Mouse (Mus musculus): ENCODE data around the gene Ube2v1. TPM values are rescaled to one million over a fixed set of nuclear protein-coding genes. Genes with fewer than 3 reads are reported as not detected.

Ube2v1 gene
- polyA plus RNA-seq, 1 experiment = 21.6 TPM

DNA sequence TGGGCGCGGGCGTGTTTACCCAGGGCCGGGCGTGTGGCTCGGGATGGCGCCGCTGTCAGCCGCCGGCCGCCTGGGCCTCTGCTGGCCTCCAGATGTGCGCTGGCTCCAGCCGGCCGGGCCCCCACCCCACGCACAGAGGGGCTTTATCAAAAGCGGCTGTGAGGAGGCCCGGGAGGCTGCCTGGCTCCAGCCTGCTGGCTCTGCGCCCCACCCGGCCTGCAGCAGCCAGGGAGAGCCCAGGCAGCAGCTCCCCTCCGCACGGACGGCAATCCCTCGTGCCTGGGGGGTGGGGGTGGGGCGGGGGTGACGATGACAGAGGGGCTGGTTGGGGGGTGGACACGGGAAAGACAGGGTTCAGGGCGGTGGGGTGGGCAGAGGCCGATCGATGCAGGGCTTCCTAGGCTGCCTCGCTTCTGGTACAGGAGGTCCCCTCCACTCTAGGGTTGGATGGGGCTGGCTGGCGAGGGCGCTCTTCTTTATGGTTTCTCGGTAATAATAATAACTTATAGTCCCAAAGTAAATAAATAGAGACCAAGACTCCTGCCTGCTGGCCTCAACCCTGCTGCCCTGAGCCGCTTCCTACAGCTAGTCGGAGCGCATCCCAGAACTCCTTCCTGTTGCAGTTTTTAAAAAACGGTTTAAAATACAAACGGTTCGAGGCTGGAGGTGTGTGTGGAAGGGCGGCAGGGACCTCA, 34.3 kb downstream of the Ube2v1 start:
- Histone ChIP-seq H3K36me3 (ENCODE audit: control insufficient read depth, insufficient read depth, low read length) (no peaks in the 10 kb centered on the region), H3K4me3 (ENCODE audit: control insufficient read depth, low read depth, low read length) (peak overlapping the region; percentile 37), H3K4me1 (ENCODE audit: control insufficient read depth, insufficient read depth, low read length) (peaks cover 14% of the 10 kb centered on the region), H3K27ac (ENCODE audit: control insufficient read depth, insufficient read depth, low read depth, low read length) (peak overlapping the region; percentile 24; the same call in 1 of the 2 replicates), H3K27me3 (ENCODE audit: control insufficient read depth, insufficient read depth, low read length) (peaks cover 2% of the 10 kb centered on the region; the same call in 1 of the 2 replicates)
- TF ChIP-seq POLR2A (IDR thresholded peaks at IDR 0.05; ENCODE audit: control insufficient read depth, low read depth, low read length) (no peak), CTCF (IDR thresholded peaks at IDR 0.05; ENCODE audit: control insufficient read depth, insufficient read depth, insufficient replicate concordance, low read depth, low read length) (no peak)

DNA sequence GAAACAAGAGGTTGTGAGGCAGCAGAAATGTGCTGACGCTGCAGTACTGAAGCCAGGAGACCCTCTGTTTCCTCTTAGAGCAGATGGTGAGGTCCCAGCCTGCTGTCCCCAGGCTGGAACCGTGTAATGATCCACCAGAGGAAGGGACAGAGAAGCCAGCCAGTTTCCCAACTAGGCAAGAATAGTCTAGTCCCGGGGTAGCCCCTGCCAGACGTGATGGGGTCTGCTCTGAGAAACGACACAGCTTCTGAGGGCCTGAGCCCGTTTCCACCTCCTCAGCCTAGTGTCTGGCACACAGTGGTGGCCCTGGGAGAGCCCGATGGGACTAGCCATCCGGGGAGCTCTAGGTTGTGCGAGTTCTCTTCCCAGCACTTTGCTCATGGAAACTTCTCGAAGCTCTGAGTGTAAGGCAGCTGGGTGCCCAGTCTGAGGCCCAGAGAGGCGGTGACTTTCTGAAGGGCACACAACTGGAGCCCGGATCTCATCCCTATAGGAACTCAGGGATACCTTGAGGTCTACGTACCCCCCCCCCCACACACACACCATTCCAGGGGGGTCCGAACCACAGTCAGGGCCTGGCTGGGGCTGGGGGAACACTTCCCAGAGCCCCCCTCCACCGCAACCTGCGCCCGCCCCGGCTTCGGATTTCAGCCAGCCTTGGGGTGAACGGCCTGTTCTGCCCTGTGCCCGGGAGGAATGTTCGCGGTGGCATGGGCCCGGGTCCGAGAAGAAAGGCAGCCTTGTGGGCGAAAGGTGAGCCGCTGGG, 35.0 kb downstream of the Ube2v1 start:
- peaks cover 14% of the 10 kb centered on the region for H3K4me1 ChIP-seq (ENCODE audit: control insufficient read depth, insufficient read depth, low read length)
- H3K27me3 ChIP-seq (ENCODE audit: control insufficient read depth, insufficient read depth, low read length) = peaks cover 2% of the 10 kb centered on the region; the same call in 1 of the 2 replicates
- no peaks in the 10 kb centered on the region for H3K36me3 ChIP-seq (ENCODE audit: control insufficient read depth, insufficient read depth, low read length)
- H3K27ac ChIP-seq (ENCODE audit: control insufficient read depth, insufficient read depth, low read depth, low read length) = peak overlapping the region; percentile 24; the same call in 1 of the 2 replicates
- H3K4me3 ChIP-seq (ENCODE audit: control insufficient read depth, low read depth, low read length) = peak overlapping the region; percentile 37
- no peak for TF ChIP-seq POLR2A (IDR thresholded peaks at IDR 0.05; ENCODE audit: control insufficient read depth, low read depth, low read length)
- TF ChIP-seq CTCF (IDR thresholded peaks at IDR 0.05; ENCODE audit: control insufficient read depth, insufficient read depth, insufficient replicate concordance, low read depth, low read length) = no peak

DNA sequence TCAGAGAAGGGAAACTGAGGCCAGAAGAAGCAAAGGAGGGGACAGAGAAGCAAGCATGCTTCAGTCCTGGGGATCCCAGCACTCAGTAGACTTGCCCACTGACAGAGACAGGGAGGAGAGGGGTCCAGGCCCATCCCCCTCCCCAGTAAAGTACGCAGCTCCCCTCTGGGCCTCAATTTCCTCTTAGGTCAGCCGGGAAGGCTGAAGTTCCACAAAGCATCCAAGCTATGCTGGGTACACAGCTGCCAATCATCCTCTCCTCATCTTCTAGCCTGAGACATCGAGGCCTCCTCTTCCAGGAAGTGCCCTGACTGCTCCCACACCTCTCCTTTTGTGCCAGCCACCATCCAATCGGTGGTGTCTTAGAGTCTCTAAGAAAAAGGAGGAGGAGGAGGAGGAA, 35.6 kb downstream of the Ube2v1 start:
- H3K27me3 ChIP-seq (ENCODE audit: control insufficient read depth, insufficient read depth, low read length) = peaks cover 2% of the 10 kb centered on the region; the same call in 1 of the 2 replicates
- H3K4me1 ChIP-seq (ENCODE audit: control insufficient read depth, insufficient read depth, low read length) = peaks cover 14% of the 10 kb centered on the region
- H3K4me3 ChIP-seq (ENCODE audit: control insufficient read depth, low read depth, low read length) = no peak overlapping the region
- H3K27ac ChIP-seq (ENCODE audit: control insufficient read depth, insufficient read depth, low read depth, low read length) = peak overlapping the region; percentile 19
- no peaks in the 10 kb centered on the region for H3K36me3 ChIP-seq (ENCODE audit: control insufficient read depth, insufficient read depth, low read length)
- TF ChIP-seq POLR2A (IDR thresholded peaks at IDR 0.05; ENCODE audit: control insufficient read depth, low read depth, low read length) (no peak), CTCF (IDR thresholded peaks at IDR 0.05; ENCODE audit: control insufficient read depth, insufficient read depth, insufficient replicate concordance, low read depth, low read length) (no peak)

- peaks cover 2% of the 10 kb centered on the region; the same call in 1 of the 2 replicates for H3K27me3 ChIP-seq (ENCODE audit: control insufficient read depth, insufficient read depth, low read length)
- peak overlapping the region; percentile 19 for H3K27ac ChIP-seq (ENCODE audit: control insufficient read depth, insufficient read depth, low read depth, low read length)
- TF ChIP-seq POLR2A (IDR thresholded peaks at IDR 0.05; ENCODE audit: control insufficient read depth, low read depth, low read length) (no peak), CTCF (IDR thresholded peaks at IDR 0.05; ENCODE audit: control insufficient read depth, insufficient read depth, insufficient replicate concordance, low read depth, low read length) (no peak)
- no peaks in the 10 kb centered on the region for H3K36me3 ChIP-seq (ENCODE audit: control insufficient read depth, insufficient read depth, low read length)
- H3K4me3 ChIP-seq (ENCODE audit: control insufficient read depth, low read depth, low read length) = no peak overlapping the region
- H3K4me1 ChIP-seq (ENCODE audit: control insufficient read depth, insufficient read depth, low read length) = peaks cover 14% of the 10 kb centered on the region
Observed at GRCm38 (mm10) chr2:167595761-167596171, 36.1 kb downstream of the Ube2v1 start.

DNA sequence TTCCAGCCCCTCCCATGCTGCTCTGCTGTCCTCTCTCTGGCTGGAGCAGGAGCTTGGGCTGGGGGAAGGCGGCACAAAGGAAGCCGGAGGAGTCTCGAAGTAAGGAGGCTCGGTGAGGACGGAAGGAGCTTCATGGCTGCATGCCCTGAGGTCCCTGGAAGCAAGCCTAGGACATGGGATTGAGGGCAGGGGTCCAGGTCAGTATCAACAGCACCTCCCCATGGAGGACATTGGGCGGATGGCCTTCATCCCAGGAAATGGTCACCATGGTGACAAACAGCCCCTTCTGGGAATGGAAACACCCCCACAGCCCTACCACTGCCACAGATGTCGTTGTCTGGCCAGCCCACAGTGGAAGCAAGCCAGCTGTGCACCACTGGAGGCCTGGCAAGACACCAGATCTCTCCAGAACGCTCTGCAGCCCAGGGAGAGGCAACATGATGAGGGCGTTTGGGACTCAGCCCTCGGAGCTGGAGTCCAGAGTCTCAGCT, 37.4 kb downstream of the Ube2v1 start:
- no peak overlapping the region for H3K4me3 ChIP-seq (ENCODE audit: control insufficient read depth, low read depth, low read length)
- H3K27me3 ChIP-seq (ENCODE audit: control insufficient read depth, insufficient read depth, low read length) = peaks cover 2% of the 10 kb centered on the region; the same call in 1 of the 2 replicates
- peak overlapping the region; percentile 21; the same call in 1 of the 2 replicates for H3K27ac ChIP-seq (ENCODE audit: control insufficient read depth, insufficient read depth, low read depth, low read length)
- H3K36me3 ChIP-seq (ENCODE audit: control insufficient read depth, insufficient read depth, low read length) = no peaks in the 10 kb centered on the region
- TF ChIP-seq POLR2A (IDR thresholded peaks at IDR 0.05; ENCODE audit: control insufficient read depth, low read depth, low read length) (no peak), CTCF (IDR thresholded peaks at IDR 0.05; ENCODE audit: control insufficient read depth, insufficient read depth, insufficient replicate concordance, low read depth, low read length) (0 out of 2 replicates have a peak, but pooled peaks have one; percentile 2)
- H3K4me1 ChIP-seq (ENCODE audit: control insufficient read depth, insufficient read depth, low read length) = peaks cover 17% of the 10 kb centered on the region

DNA sequence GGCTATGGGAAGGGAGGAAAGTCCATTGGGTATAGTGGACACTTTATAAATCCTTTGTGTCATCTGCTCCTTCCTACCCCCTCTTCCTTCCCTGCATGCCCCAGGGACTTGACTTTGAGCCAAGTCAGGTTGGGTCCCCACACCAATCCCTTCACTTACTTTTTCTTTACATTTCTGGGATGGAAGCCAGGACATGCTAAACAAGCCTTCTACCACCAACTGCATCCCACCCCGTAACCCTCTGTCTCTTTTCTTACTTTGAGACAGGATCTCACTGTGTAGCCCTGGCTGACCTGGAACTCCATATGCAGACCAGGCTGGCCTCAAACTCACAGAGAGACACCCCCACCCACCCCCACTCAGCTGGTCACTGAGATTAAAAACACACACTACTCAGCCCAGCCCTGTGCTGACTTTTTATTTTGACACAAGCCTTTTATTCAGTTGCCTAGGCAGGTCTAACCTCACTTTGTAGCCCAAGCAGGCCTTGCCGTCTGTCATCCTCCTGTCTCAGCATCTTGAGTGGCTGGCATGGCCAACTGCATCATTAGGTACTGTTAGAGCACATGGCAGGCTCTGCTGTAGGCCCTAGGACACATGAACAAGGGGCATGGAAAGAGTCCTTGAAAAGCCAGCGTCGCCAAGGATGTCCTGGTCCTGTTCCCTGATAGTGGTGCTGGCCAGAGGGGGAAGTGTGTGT, 38.2 kb downstream of the Ube2v1 start:
- TF ChIP-seq POLR2A (IDR thresholded peaks at IDR 0.05; ENCODE audit: control insufficient read depth, low read depth, low read length) (no peak), CTCF (IDR thresholded peaks at IDR 0.05; ENCODE audit: control insufficient read depth, insufficient read depth, insufficient replicate concordance, low read depth, low read length) (no peak)
- peak overlapping the region; percentile 21; the same call in 1 of the 2 replicates for H3K27ac ChIP-seq (ENCODE audit: control insufficient read depth, insufficient read depth, low read depth, low read length)
- no peak overlapping the region for H3K4me3 ChIP-seq (ENCODE audit: control insufficient read depth, low read depth, low read length)
- peaks cover 25% of the 10 kb centered on the region for H3K4me1 ChIP-seq (ENCODE audit: control insufficient read depth, insufficient read depth, low read length)
- H3K36me3 ChIP-seq (ENCODE audit: control insufficient read depth, insufficient read depth, low read length) = no peaks in the 10 kb centered on the region
- peaks cover 2% of the 10 kb centered on the region; the same call in 1 of the 2 replicates for H3K27me3 ChIP-seq (ENCODE audit: control insufficient read depth, insufficient read depth, low read length)

All from testis, adult 2 months (tissue).